Comparison of ENCODE assay signal across 14 mouse cellular contexts in genomic region chr7:27339519-27339918, GRCm38 (mm10). TPM values are rescaled to one million over a fixed set of nuclear protein-coding genes. Genes with fewer than 3 reads are reported as not detected.
DNase-seq lines count a peak whose midpoint lies in the region; ATAC-seq and TF ChIP-seq lines count a peak whose summit lies in the region.
"Had no signal": no experiment of that assay in that cellular context is flagged by ENCODE, and none has a peak within 500 bp of the region (broad histone marks: within the 10 kb centered on the region; RNA-seq: fewer than 3 reads in every experiment).

No protein-coding gene starts in this region.

- H3K4me3 ChIP-seq in layer of hippocampus, adult 2 months = peak overlapping the region; percentile 53
- peak overlapping the region; percentile 14 for H3K4me3 ChIP-seq in hindbrain, embryonic 12.5 days
- peak overlapping the region; percentile 21 for H3K4me3 ChIP-seq in midbrain, embryonic 12.5 days
- no peak overlapping the region for H3K4me3 ChIP-seq in kidney, adult 2 months (ENCODE audit: insufficient read depth, low read depth, low read length)
- H3K4me3 ChIP-seq: erythroblast, embryonic 14.5 days; liver, embryonic 13.5 days had no signal

- no peak for ATAC-seq in hindbrain, embryonic 12.5 days (ENCODE audit: low FRiP score)
- ATAC-seq in midbrain, embryonic 12.5 days (ENCODE audit: low FRiP score, low read depth) = no peak
- ATAC-seq in activated CD4-positive, CD25-positive, alpha-beta regulatory T cell, adult 4 months = no peak
- ATAC-seq: Patski had no signal

- no peak for TF ChIP-seq POLR2A in kidney, adult 2 months (IDR thresholded peaks at IDR 0.05; ENCODE audit: low read depth, low read length)

- H3K4me2 ChIP-seq in hindbrain, embryonic 12.5 days (replicated peaks) = peak overlapping the region; percentile 40
- H3K4me2 ChIP-seq in midbrain, embryonic 12.5 days (replicated peaks) = peak overlapping the region; percentile 41
- H3K4me2 ChIP-seq: liver, embryonic 13.5 days had no signal

- H3K4me1 ChIP-seq in hindbrain, embryonic 12.5 days = peaks cover 26% of the 10 kb centered on the region
- peaks cover 32% of the 10 kb centered on the region for H3K4me1 ChIP-seq in midbrain, embryonic 12.5 days
- no peaks in the 10 kb centered on the region; the same call in 1 of the 2 replicates for H3K4me1 ChIP-seq in kidney, adult 2 months (ENCODE audit: control insufficient read depth, insufficient read depth, low read length)

- peaks cover 30% of the 10 kb centered on the region for H3K36me3 ChIP-seq in hindbrain, embryonic 12.5 days
- H3K36me3 ChIP-seq in midbrain, embryonic 12.5 days = peaks cover 26% of the 10 kb centered on the region
- H3K36me3 ChIP-seq in kidney, adult 2 months (ENCODE audit: control insufficient read depth, insufficient read depth, low read length) = no peaks in the 10 kb centered on the region

- peak overlapping the region; percentile 38 for H3K9ac ChIP-seq in hindbrain, embryonic 12.5 days
- no peak overlapping the region for H3K9ac ChIP-seq in midbrain, embryonic 12.5 days (replicated peaks)
- H3K9ac ChIP-seq: liver, embryonic 13.5 days had no signal

- peak overlapping the region; percentile 86 for H3K27ac ChIP-seq in layer of hippocampus, adult 2 months
- no peak overlapping the region for H3K27ac ChIP-seq in hindbrain, embryonic 12.5 days
- no peak overlapping the region for H3K27ac ChIP-seq in midbrain, embryonic 12.5 days (replicated peaks)
- no peak overlapping the region for H3K27ac ChIP-seq in kidney, adult 2 months (ENCODE audit: insufficient read depth, low read depth, low read length)
- H3K27ac ChIP-seq: liver, embryonic 13.5 days; macrophage had no signal

- 27% methylated on average over 7 of the region's 7 CpGs for WGBS in hindbrain, embryonic 12.5 days
- WGBS in midbrain, embryonic 12.5 days = 29% methylated on average over 7 of the region's 7 CpGs
- WGBS in kidney, adult 2 months = 35% methylated on average over 7 of the region's 7 CpGs

- DNase-seq in layer of hippocampus, adult 2 months (ENCODE audit: low spot score in 2 of 2) = peak; percentile 60 to 86
- DNase-seq in layer of hippocampus, postnatal 25 days (ENCODE audit: extremely low spot score in 1 of 2, low spot score in 1 of 2) = no peak
- DNase-seq in right cerebral cortex, postnatal 10 days (ENCODE audit: low spot score in 2 of 2) = peak; percentile 82 to 89
- no peak for DNase-seq in yolk sac, embryonic 10.5 days (ENCODE audit: low spot score)
- DNase-seq in kidney, adult 2 months = no peak
- DNase-seq: cerebellum, postnatal 25 days; heart, adult 11 months; liver, embryonic 13.5 days had no signal

- H3K27me3 ChIP-seq in hindbrain, embryonic 12.5 days = peaks cover 46% of the 10 kb centered on the region
- H3K27me3 ChIP-seq in midbrain, embryonic 12.5 days = peaks cover 49% of the 10 kb centered on the region
- H3K27me3 ChIP-seq in kidney, adult 2 months (replicated peaks; ENCODE audit: control insufficient read depth, insufficient read depth, low read length) = no peaks in the 10 kb centered on the region

- no peaks in the 10 kb centered on the region for H3K9me3 ChIP-seq in hindbrain, embryonic 12.5 days (replicated peaks)
- no peaks in the 10 kb centered on the region for H3K9me3 ChIP-seq in midbrain, embryonic 12.5 days
- H3K9me3 ChIP-seq: liver, embryonic 13.5 days had no signal

- TF ChIP-seq CTCF in layer of hippocampus, adult 2 months (conservative IDR thresholded peaks at IDR 0.05) = no peak
- no peak for TF ChIP-seq CTCF in kidney, adult 2 months (conservative IDR thresholded peaks at IDR 0.05; ENCODE audit: insufficient read depth, insufficient read length, low read depth, low read length)

RNA-seq across cellular contexts. Expression of gene Ltbp4, which starts 2.0 kb away (rescaled TPM):
- 10 to 100 TPM; 54.5 to 54.8 TPM for total RNA-seq in layer of hippocampus, adult 2 months (2021)
- total RNA-seq in layer of hippocampus, postnatal 25 days (2021) = 10 to 100 TPM; 47.2 to 61.7 TPM
- 8.7 and 8.9 TPM in 2 replicates for polyA plus RNA-seq in hindbrain, embryonic 12.5 days (2016; fragmentation: Nextera tagmentation; extraction: Ambion mirVana)
- polyA plus RNA-seq in midbrain, embryonic 12.5 days (2016; fragmentation: Nextera tagmentation; extraction: Ambion mirVana) = 10.1 and 10.2 TPM in 2 replicates
- 76.9 and 84.7 TPM in 2 replicates for polyA plus RNA-seq in kidney, adult 2 months (2012; rRNA removed)
- polyA plus RNA-seq in activated CD4-positive, CD25-positive, alpha-beta regulatory T cell, adult 4 months (2017; shearing (Covaris generic)) = 1 to 10 TPM in 1 of 2 experiments, under 1 TPM in 1; 0.94 to 1.3 TPM
- polyA plus RNA-seq: macrophage had no signal

RNA-seq across cellular contexts. Expression of gene Shkbp1, which starts 16.3 kb away (rescaled TPM):
- 10 to 100 TPM; 29.4 to 42.9 TPM for total RNA-seq in layer of hippocampus, adult 2 months (2021)
- 10 to 100 TPM; 19.7 to 30.4 TPM for total RNA-seq in layer of hippocampus, postnatal 25 days (2021)
- polyA plus RNA-seq in hindbrain, embryonic 12.5 days (2016; fragmentation: Nextera tagmentation; extraction: Ambion mirVana) = 72.4 and 76.2 TPM in 2 replicates
- polyA plus RNA-seq in midbrain, embryonic 12.5 days (2016; fragmentation: Nextera tagmentation; extraction: Ambion mirVana) = 77.3 and 78.1 TPM in 2 replicates
- polyA plus RNA-seq in kidney, adult 2 months (2012; rRNA removed) = 39.2 and 45.5 TPM in 2 replicates
- 10 to 100 TPM; 48.9 to 66.0 TPM for polyA plus RNA-seq in activated CD4-positive, CD25-positive, alpha-beta regulatory T cell, adult 4 months (2017; shearing (Covaris generic))

RNA-seq across cellular contexts. Expression of gene Gm20479, which starts 17.7 kb away (rescaled TPM):
- not detected for total RNA-seq in layer of hippocampus, adult 2 months (2021)
- not detected for total RNA-seq in layer of hippocampus, postnatal 25 days (2021)
- polyA plus RNA-seq in hindbrain, embryonic 12.5 days (2016; fragmentation: Nextera tagmentation; extraction: Ambion mirVana) = 0.43 and 0.59 TPM in 2 replicates
- polyA plus RNA-seq in midbrain, embryonic 12.5 days (2016; fragmentation: Nextera tagmentation; extraction: Ambion mirVana) = 0.87 TPM in 1 of 2 replicates, not detected in the other
- 0.39 TPM in 1 of 2 replicates, not detected in the other for polyA plus RNA-seq in kidney, adult 2 months (2012; rRNA removed)
- polyA plus RNA-seq in activated CD4-positive, CD25-positive, alpha-beta regulatory T cell, adult 4 months (2017; shearing (Covaris generic)) = 1 to 10 TPM; 1.4 to 3.3 TPM
- polyA plus RNA-seq: erythroblast, embryonic 14.5 days; macrophage had no signal

Comparison
In these comparisons a context has a peak if more than half of its experiments do, and no peak if none do; other contexts are left out.
1. DNase-seq: peak in layer of hippocampus, adult 2 months (2 of 2) and right cerebral cortex, postnatal 10 days (2 of 2); none in layer of hippocampus, postnatal 25 days (0 of 2), yolk sac, embryonic 10.5 days (single experiment) and kidney, adult 2 months (single experiment).